Mouse (Mus musculus) liver, postnatal 0 days (tissue): ENCODE measurements around the gene Efcab12. TPM values are rescaled to one million over a fixed set of nuclear protein-coding genes. Genes with fewer than 3 reads are reported as not detected.

Experiments
- ATAC-seq: fragments of 200-750 bp; cut with Nextera tagmentation; 2 replicates; pipeline ENCODE4 v1.8.0; 2017; ENCODE audit warnings: mild to moderate bottlenecking, moderate library complexity
- DNase-seq: peaks from one replicate; pipeline ENCODE4 v3.0.0-alpha.2; 2016
- H3K27ac ChIP-seq: fragments of 300-500 bp; sonication (generic); 2 replicates; pipeline ENCODE4 v1.5.1; 2014; ENCODE audit warnings: antibody characterized with exemption, moderate library complexity, mild to moderate bottlenecking, low read depth
- H3K27me3 ChIP-seq: fragments of 300-500 bp; sonication (generic); 2 replicates; pipeline ENCODE4 v1.6.1; 2014; ENCODE audit warnings: low read length, control low read depth, mixed read lengths; ENCODE audit not compliant: insufficient read depth
- H3K36me3 ChIP-seq: fragments of 300-500 bp; sonication (generic); replicated peaks from 2 replicates; pipeline ENCODE4 v1.6.1; 2014; ENCODE audit warnings: mild to moderate bottlenecking, control low read depth, low read length, moderate library complexity, mixed read lengths; ENCODE audit not compliant: insufficient read depth
- H3K4me1 ChIP-seq: fragments of 300-500 bp; sonication (generic); 2 replicates; pipeline ENCODE4 v1.6.1; 2014; ENCODE audit warnings: antibody characterized with exemption, mild to moderate bottlenecking, control low read depth; ENCODE audit not compliant: insufficient read depth
- H3K4me2 ChIP-seq: fragments of 300-500 bp; sonication (generic); 2 replicates; pipeline ENCODE4 v1.6.1; 2014; ENCODE audit warnings: low read depth, mild to moderate bottlenecking, low read length, moderate library complexity, mixed read lengths
- H3K4me3 ChIP-seq: fragments of 300-500 bp; sonication (generic); 2 replicates; pipeline ENCODE4 v1.5.1; 2014; ENCODE audit warnings: low read depth, low read length
- H3K9ac ChIP-seq: fragments of 300-500 bp; sonication (generic); replicated peaks from 2 replicates; pipeline ENCODE4 v1.6.1; 2014; ENCODE audit warnings: mild to moderate bottlenecking, moderate library complexity
- H3K9me3 ChIP-seq: fragments of 300-500 bp; sonication (generic); 2 replicates; pipeline ENCODE4 v1.6.1; 2016; ENCODE audit warnings: mild to moderate bottlenecking, control low read depth, low read length, mixed read lengths
- CTCF ChIP-seq: sonication (generic); IDR thresholded peaks from 2 replicates; pipeline ENCODE4 v1.5.1; 2016; ENCODE audit warnings: antibody characterized with exemption, low read depth
- EP300 ChIP-seq: IDR thresholded peaks from 2 replicates; pipeline ENCODE4 v1.6.1; 2016; ENCODE audit warnings: antibody characterized with exemption, low read depth, mild to moderate bottlenecking
- WGBS: fragments of 180-500 bp; shearing (Covaris S2); extraction: QIAGEN DNeasy Blood & Tissue Kit; methylation state at CpG from one replicate; pipeline ENCODE4 v1.1.7; 2014; ENCODE audit not compliant: insufficient replicate concordance; 5-methylcytosine and 5-hydroxymethylcytosine counted together
- polyA plus RNA-seq: library from polyadenylated mRNA; unstranded; fragments of >200 nt; fragmentation: Nextera tagmentation; extraction: Ambion mirVana; gene quantifications from 2 replicates; pipeline ENCODE4 v1.2.1, GENCODE M21; 2015

Gene Efcab12
- polyA plus RNA-seq, 1 experiment from 2014 or later, result not detected

DNA sequence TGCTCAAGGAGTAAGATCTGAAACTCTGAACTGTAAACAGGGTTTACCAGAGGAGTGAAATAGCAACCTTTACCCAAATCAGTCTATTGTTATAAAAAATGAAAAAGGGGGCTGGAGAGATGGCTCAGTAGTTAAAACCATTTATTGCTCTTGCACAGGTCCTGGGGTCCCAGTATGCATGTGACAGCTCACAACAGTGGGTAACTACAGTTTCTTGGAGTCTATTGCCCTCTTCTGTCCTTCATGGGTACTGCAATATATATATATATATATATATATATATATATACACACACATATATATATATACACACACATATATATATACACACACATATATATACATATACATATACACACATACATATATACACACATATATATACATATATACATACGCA is 65.6 kb downstream of the Efcab12 start:
- 100% methylated on average over 1 of the region's 1 CpGs for WGBS
- Histone ChIP-seq H3K36me3 (no peaks in the 10 kb centered on the region), H3K4me2 (no peak overlapping the region), H3K27me3 (no peaks in the 10 kb centered on the region), H3K9me3 (no peaks in the 10 kb centered on the region), H3K4me3 (no peak overlapping the region), H3K4me1 (peaks cover 23% of the 10 kb centered on the region), H3K9ac (no peak overlapping the region), H3K27ac (no peak overlapping the region)
- ATAC-seq (no peak), DNase-seq (no peak)
- no peak for TF ChIP-seq EP300
- peak; percentile 58 for TF ChIP-seq CTCF

DNA sequence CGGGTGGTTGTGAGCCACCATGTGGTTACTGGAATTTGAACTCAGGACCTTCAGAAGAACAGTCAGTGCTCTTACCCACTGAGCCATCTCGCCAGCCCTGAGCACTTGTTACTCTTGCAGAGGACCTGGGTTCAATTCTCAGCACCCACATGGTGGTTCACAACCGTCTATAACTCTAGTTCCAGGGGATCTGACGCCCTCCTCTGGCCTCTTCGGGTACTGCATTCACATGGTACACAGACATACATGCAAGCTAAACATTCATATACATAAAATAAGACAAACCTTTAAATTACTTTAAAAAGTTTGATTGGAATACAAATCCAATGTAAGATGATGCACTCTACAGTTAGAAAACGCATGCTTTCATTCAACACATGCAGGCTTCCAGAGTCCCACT is 66.0 kb downstream of the Efcab12 start:
- Histone ChIP-seq H3K27me3 (no peaks in the 10 kb centered on the region), H3K4me2 (no peak overlapping the region), H3K9me3 (no peaks in the 10 kb centered on the region), H3K4me3 (no peak overlapping the region), H3K27ac (no peak overlapping the region), H3K9ac (no peak overlapping the region), H3K4me1 (peaks cover 23% of the 10 kb centered on the region), H3K36me3 (no peaks in the 10 kb centered on the region)
- ATAC-seq, result no peak
- TF ChIP-seq EP300 (no peak), CTCF (peak; percentile 29; the same call in 1 of the 2 replicates)
- WGBS, result 70% methylated on average over 6 of the region's 6 CpGs
- DNase-seq, result no peak

DNA sequence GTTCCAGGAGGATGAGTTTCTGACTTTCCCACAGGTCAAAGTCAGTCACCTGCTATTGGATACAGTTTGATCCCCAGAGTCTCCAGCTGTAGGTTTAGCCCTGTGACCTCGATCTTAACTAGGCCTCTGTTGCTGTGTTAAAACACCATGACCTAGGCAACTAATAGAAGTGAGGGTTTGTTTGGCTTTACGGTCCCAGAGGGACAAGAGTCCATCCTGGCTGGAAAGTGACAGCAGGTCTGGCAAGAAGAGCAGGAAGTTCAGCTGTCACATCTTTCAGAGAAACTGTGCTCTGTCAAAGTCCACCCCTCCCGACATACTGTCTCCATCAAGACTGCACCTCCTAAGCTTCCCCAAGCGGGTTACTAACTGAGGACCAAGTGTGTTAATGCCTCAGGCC is 67.4 kb downstream of the Efcab12 start:
- no peak overlapping the region for H3K4me2 ChIP-seq
- DNase-seq (no peak), ATAC-seq (peak; percentile 67)
- 54% methylated on average over 4 of the region's 4 CpGs for WGBS
- H3K9ac ChIP-seq, result no peak overlapping the region
- peaks cover 17% of the 10 kb centered on the region for H3K4me1 ChIP-seq
- no peaks in the 10 kb centered on the region for H3K27me3 ChIP-seq
- H3K27ac ChIP-seq, result peak overlapping the region; percentile 22; the same call in 1 of the 2 replicates
- TF ChIP-seq CTCF (no peak), EP300 (no peak)
- no peaks in the 10 kb centered on the region for H3K9me3 ChIP-seq
- H3K4me3 ChIP-seq, result no peak overlapping the region
- no peaks in the 10 kb centered on the region for H3K36me3 ChIP-seq

DNA sequence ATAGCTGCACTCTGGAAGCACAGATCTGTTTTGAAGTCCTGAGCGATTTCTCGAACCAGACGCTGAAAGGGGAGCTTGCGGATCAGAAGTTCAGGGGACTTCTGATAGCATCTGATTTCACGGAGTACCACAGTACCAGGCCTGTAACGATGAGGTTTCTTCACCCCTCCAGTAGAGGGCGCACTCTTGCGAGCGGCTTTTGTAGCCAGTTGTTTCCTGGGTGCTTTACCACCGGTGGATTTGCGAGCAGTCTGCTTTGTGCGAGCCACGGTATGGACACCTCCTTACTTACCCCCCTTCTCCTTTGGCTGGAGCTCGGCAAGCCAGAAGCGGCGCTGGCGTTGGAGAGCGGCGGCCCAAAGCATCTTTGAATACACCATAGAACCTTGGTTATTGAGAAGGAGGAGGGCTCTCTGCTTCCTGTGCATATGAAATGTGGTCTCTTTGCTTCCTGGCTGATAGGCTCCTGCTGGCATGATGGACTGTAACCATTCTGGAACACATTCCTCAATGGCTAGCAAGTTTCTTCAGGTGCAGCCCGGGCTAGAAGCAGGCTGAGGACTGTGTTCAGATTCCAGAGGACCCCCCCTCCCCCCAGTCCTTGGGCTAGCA is 68.0 kb downstream of the Efcab12 start:
- H3K27me3 ChIP-seq, result no peaks in the 10 kb centered on the region
- WGBS, result 76% methylated on average over 20 of the region's 20 CpGs
- no peak for ATAC-seq
- H3K4me2 ChIP-seq, result no peak overlapping the region
- no peak overlapping the region for H3K4me3 ChIP-seq
- H3K27ac ChIP-seq, result peak overlapping the region; percentile 22; the same call in 1 of the 2 replicates
- TF ChIP-seq CTCF (peak; percentile 48), EP300 (no peak)
- no peak for DNase-seq
- peaks cover 12% of the 10 kb centered on the region for H3K4me1 ChIP-seq
- H3K9ac ChIP-seq, result no peak overlapping the region
- H3K36me3 ChIP-seq, result no peaks in the 10 kb centered on the region
- no peaks in the 10 kb centered on the region for H3K9me3 ChIP-seq

DNA sequence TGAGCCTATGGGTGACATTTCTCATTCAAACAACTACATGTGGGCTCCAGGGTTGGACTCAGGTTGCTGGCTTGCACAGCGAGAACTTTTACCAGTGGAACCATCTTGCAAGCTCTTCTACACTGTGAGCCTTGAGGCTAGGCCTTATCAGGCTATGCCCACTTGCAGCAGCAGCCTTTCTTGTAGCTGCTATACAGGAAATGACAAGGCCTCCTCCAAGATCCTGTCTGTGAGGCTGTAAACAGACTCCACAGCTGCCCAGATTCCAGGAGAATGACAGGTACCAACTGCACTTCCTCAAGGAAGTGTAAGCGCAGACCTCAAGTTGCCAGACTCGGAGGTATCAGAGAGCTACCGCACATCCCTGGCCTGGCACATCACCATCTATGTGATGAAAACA is 70.0 kb downstream of the Efcab12 start:
- ATAC-seq (peak; percentile 22; the same call in 1 of the 2 replicates), DNase-seq (no peak)
- no peaks in the 10 kb centered on the region for H3K9me3 ChIP-seq
- H3K4me2 ChIP-seq, result no peak overlapping the region
- H3K27ac ChIP-seq, result 0 out of 2 replicates have a peak overlapping the region, but pooled peaks have one; percentile 44
- H3K4me1 ChIP-seq, result peaks cover 13% of the 10 kb centered on the region; the same call in 1 of the 2 replicates
- H3K27me3 ChIP-seq, result no peaks in the 10 kb centered on the region
- WGBS, result 37% methylated on average over 4 of the region's 4 CpGs
- TF ChIP-seq CTCF, result no peak
- no peak for TF ChIP-seq EP300
- no peak overlapping the region for H3K9ac ChIP-seq
- H3K4me3 ChIP-seq, result no peak overlapping the region
- no peaks in the 10 kb centered on the region for H3K36me3 ChIP-seq

GRCm38 (mm10) chr6:115767357-115767756 is 70.9 kb downstream of the Efcab12 start:
- no peak overlapping the region for H3K9ac ChIP-seq
- 27% methylated on average over 9 of the region's 9 CpGs for WGBS
- ATAC-seq (no peak), DNase-seq (no peak)
- H3K4me1 ChIP-seq, result peaks cover 16% of the 10 kb centered on the region
- no peak overlapping the region for H3K4me3 ChIP-seq
- TF ChIP-seq CTCF, result no peak
- TF ChIP-seq EP300, result no peak
- H3K36me3 ChIP-seq, result no peaks in the 10 kb centered on the region
- no peak overlapping the region for H3K27ac ChIP-seq
- H3K4me2 ChIP-seq, result no peak overlapping the region
- no peaks in the 10 kb centered on the region for H3K27me3 ChIP-seq
- H3K9me3 ChIP-seq, result no peaks in the 10 kb centered on the region

DNA sequence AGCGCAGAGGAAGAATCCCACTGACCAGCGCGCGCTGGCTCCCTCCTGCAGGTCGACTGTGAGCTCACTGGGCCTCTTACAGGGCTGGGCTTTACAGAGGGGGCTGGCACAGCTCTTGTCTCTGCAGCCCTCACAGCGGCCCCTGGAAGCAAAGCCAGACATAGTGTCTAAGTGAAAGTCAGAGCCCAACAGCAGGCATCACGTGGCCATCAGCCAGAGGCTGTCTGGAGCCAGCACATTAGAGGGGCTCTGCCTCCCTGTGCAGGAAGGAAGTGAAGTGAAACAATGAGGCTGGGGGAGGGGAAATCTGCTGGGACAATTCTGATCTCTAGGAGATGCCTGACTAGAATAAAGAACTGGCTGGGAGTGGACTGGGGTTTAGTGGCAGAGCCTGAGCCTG is 74.0 kb downstream of the Efcab12 start:
- no peak overlapping the region for H3K4me3 ChIP-seq
- no peak for TF ChIP-seq CTCF
- no peak for TF ChIP-seq EP300
- peak; percentile 55 for ATAC-seq
- 12% methylated on average over 7 of the region's 7 CpGs for WGBS
- peaks cover 31% of the 10 kb centered on the region for H3K4me1 ChIP-seq
- H3K9me3 ChIP-seq, result no peaks in the 10 kb centered on the region
- H3K36me3 ChIP-seq, result no peaks in the 10 kb centered on the region
- H3K27me3 ChIP-seq, result no peaks in the 10 kb centered on the region
- DNase-seq, result peak; percentile 55
- peak overlapping the region; percentile 53 for H3K27ac ChIP-seq
- peak overlapping the region; percentile 49 for H3K4me2 ChIP-seq
- no peak overlapping the region; the same call in 1 of the 2 replicates for H3K9ac ChIP-seq
